Mouse (Mus musculus): ENCODE data around the gene C130050O18Rik. TPM values are rescaled to one million over a fixed set of nuclear protein-coding genes. Genes with fewer than 3 reads are reported as not detected.
A peak's percentile ranks its signal among the peaks of the same experiment; 100 is the strongest.

Gene C130050O18Rik
- total RNA-seq, 2 experiments from 2014 or later = 1.0 to 1.5 TPM

- no peak for DNase-seq
Observed at GRCm38 (mm10) chr5:139397359-139397916, 7.6 kb upstream of the C130050O18Rik start.

GRCm38 (mm10) chr5:139397959-139398753 lies 6.9 kb upstream of the C130050O18Rik start:
- peak; percentile 97 for DNase-seq

GRCm38 (mm10) chr5:139398786-139399185 lies 6.3 kb upstream of the C130050O18Rik start:
- no peak for DNase-seq

- no peak for DNase-seq
Observed at GRCm38 (mm10) chr5:139399991-139400390, 5.1 kb upstream of the C130050O18Rik start.

GRCm38 (mm10) chr5:139402106-139402505 lies 3.0 kb upstream of the C130050O18Rik start:
- no peak for DNase-seq

- DNase-seq = no peak
Observed at GRCm38 (mm10) chr5:139403692-139404260, 1.3 kb upstream of the C130050O18Rik start.

- no peak for DNase-seq
Observed at GRCm38 (mm10) chr5:139405478-139405877, 398 bp downstream of the C130050O18Rik start.

GRCm38 (mm10) chr5:139405953-139406352 lies 873 bp downstream of the C130050O18Rik start:
- no peak for DNase-seq

- peak; percentile 56 for DNase-seq
Observed at GRCm38 (mm10) chr5:139407121-139407885, 2.2 kb downstream of the C130050O18Rik start.

- DNase-seq = no peak
Observed at GRCm38 (mm10) chr5:139408511-139408910, 3.4 kb downstream of the C130050O18Rik start.

- peak; percentile 74 for DNase-seq
Observed at GRCm38 (mm10) chr5:139409412-139409811, 4.3 kb downstream of the C130050O18Rik start.

GRCm38 (mm10) chr5:139410056-139410455 lies 5.0 kb downstream of the C130050O18Rik start:
- no peak for DNase-seq

GRCm38 (mm10) chr5:139411117-139411516 lies 6.0 kb downstream of the C130050O18Rik start:
- DNase-seq = no peak

- no peak for DNase-seq
Observed at GRCm38 (mm10) chr5:139411665-139412314, 6.7 kb downstream of the C130050O18Rik start.

- no peak for DNase-seq
Observed at GRCm38 (mm10) chr5:139413545-139413944, 8.5 kb downstream of the C130050O18Rik start.

- no peak for DNase-seq
Observed at GRCm38 (mm10) chr5:139415001-139415400, 9.9 kb downstream of the C130050O18Rik start.

- DNase-seq = no peak
Observed at GRCm38 (mm10) chr5:139416942-139417341, 11.9 kb downstream of the C130050O18Rik start.

GRCm38 (mm10) chr5:139417480-139417879 lies 12.4 kb downstream of the C130050O18Rik start:
- DNase-seq = no peak

GRCm38 (mm10) chr5:139418110-139418509 lies 13.0 kb downstream of the C130050O18Rik start:
- no peak for DNase-seq

GRCm38 (mm10) chr5:139418633-139419032 lies 13.6 kb downstream of the C130050O18Rik start:
- no peak for DNase-seq

- DNase-seq = peak; percentile 64
Observed at GRCm38 (mm10) chr5:139423026-139423865, 18.2 kb downstream of the C130050O18Rik start, which contains the start of gene Gper1. Gper1 (plus strand) TSS chr5:139423151.
